Mouse (Mus musculus) liver, embryonic 14.5 days (tissue): Measurements from ENCODE around the gene Gm4846. TPM values are rescaled to one million over a fixed set of nuclear protein-coding genes. Genes with fewer than 3 reads are reported as not detected.

Experiments
- ATAC-seq: fragments of 200-750 bp; cut with Nextera tagmentation; 2 replicates; pipeline ENCODE4 v1.8.0; 2017; ENCODE audit warnings: moderate number of reproducible peaks, mild to moderate bottlenecking, moderate library complexity; ENCODE audit not compliant: insufficient read depth
- DNase-seq, 3 experiments: peaks; one replicate each; pipeline ENCODE4 v3.0.0-alpha.2; 2012 to 2013; ENCODE audit warnings: low read depth in 3 of 3, low spot score in 3 of 3
- H3K27ac ChIP-seq: fragments of 300-500 bp; sonication (generic); 2 replicates; pipeline ENCODE4 v1.5.1; 2014; ENCODE audit warnings: moderate library complexity, mild to moderate bottlenecking, control low read depth, inconsistent platforms
- H3K27me3 ChIP-seq: fragments of 300-500 bp; sonication (generic); 2 replicates; pipeline ENCODE4 v1.6.1; 2014; ENCODE audit warnings: mild to moderate bottlenecking, low read length, moderate library complexity; ENCODE audit not compliant: control insufficient read depth, insufficient read depth
- H3K36me3 ChIP-seq: fragments of 300-500 bp; sonication (generic); replicated peaks from 2 replicates; pipeline ENCODE4 v1.6.1; 2014; ENCODE audit warnings: low read depth; ENCODE audit not compliant: control insufficient read depth, insufficient read depth
- H3K4me1 ChIP-seq, 2 experiments: fragments of 200-500 bp in 1 of 2; fragments of 300-500 bp in 1 of 2; sonication (generic) in 1 of 2; replicated peaks; 2 replicates each; pipeline ENCODE4 v1.6.1; 2012 to 2014; ENCODE audit warnings: antibody characterized with exemption in 1 of 2, inconsistent platforms in 1 of 2, low read length in 1 of 2; ENCODE audit not compliant: control insufficient read depth in 2 of 2, insufficient read depth in 2 of 2
- H3K4me2 ChIP-seq: fragments of 300-500 bp; sonication (generic); 2 replicates; pipeline ENCODE4 v1.6.1; 2014; ENCODE audit warnings: low read depth, mild to moderate bottlenecking, control low read depth, moderate library complexity
- H3K4me3 ChIP-seq, 2 experiments: fragments of 200-500 bp in 1 of 2; fragments of 300-500 bp in 1 of 2; sonication (generic) in 1 of 2; 2 replicates each; pipeline ENCODE4 v1.5.1; 2012 to 2014; ENCODE audit warnings: low read depth in 2 of 2, low read length in 2 of 2, mild to moderate bottlenecking in 2 of 2, control low read depth in 1 of 2, inconsistent platforms in 1 of 2, moderate library complexity in 1 of 2; ENCODE audit not compliant: insufficient read depth in 1 of 2
- H3K9ac ChIP-seq: fragments of 300-500 bp; sonication (generic); replicated peaks from 2 replicates; pipeline ENCODE4 v1.6.1; 2014; ENCODE audit warnings: mild to moderate bottlenecking, control low read depth, moderate library complexity
- H3K9me3 ChIP-seq: fragments of 300-500 bp; sonication (generic); 2 replicates; pipeline ENCODE4 v1.6.1; 2016; ENCODE audit warnings: low read length, mixed read lengths; ENCODE audit not compliant: control insufficient read depth
- CTCF ChIP-seq: IDR thresholded peaks from 2 replicates; pipeline ENCODE4 v1.5.1; 2016; ENCODE audit warnings: antibody characterized with exemption, low read depth, control low read depth
- EP300 ChIP-seq: IDR thresholded peaks from 2 replicates; pipeline ENCODE4 v1.6.1; 2016; ENCODE audit warnings: antibody characterized with exemption, low read depth
- WGBS: fragments of 180-500 bp; shearing (Covaris S2); extraction: QIAGEN DNeasy Blood & Tissue Kit; methylation state at CpG from one replicate; pipeline ENCODE4 v1.1.7; 2014; ENCODE audit not compliant: insufficient replicate concordance; 5-methylcytosine and 5-hydroxymethylcytosine counted together
- polyA plus RNA-seq, 2 experiments: library from polyadenylated mRNA; depleted of rRNA in 1 of 2; stranded (reverse) in 1 of 2; unstranded in 1 of 2; fragments of >200 nt; fragmentation: Nextera tagmentation in 1 of 2; extraction: Ambion mirVana in 1 of 2; gene quantifications; 2 replicates each; pipeline versions ENCODE4 v1.2.1 to v1.2.3; 2012 to 2014

Gm4846 gene
- polyA plus RNA-seq, 2 experiments, result not detected

- H3K9me3 ChIP-seq, result no peaks in the 10 kb centered on the region
- no peak overlapping the region for H3K9ac ChIP-seq
- no peaks in the 10 kb centered on the region for H3K4me1 ChIP-seq
- 48% methylated on average over 2 of the region's 2 CpGs for WGBS
- no peaks in the 10 kb centered on the region for H3K36me3 ChIP-seq
- no peak overlapping the region for H3K4me2 ChIP-seq
- H3K27ac ChIP-seq, result no peak overlapping the region
- H3K4me3 ChIP-seq, result no peak overlapping the region
- no peak for TF ChIP-seq CTCF
- no peak for TF ChIP-seq EP300
- no peak for DNase-seq
- no peak for ATAC-seq
- no peaks in the 10 kb centered on the region for H3K27me3 ChIP-seq
Measured at GRCm38 (mm10) chr1:166479503-166479902, 17.9 kb downstream of the Gm4846 start.

- no peak overlapping the region for H3K4me2 ChIP-seq
- no peak overlapping the region for H3K27ac ChIP-seq
- no peaks in the 10 kb centered on the region for H3K9me3 ChIP-seq
- 71% methylated on average over 3 of the region's 3 CpGs for WGBS
- H3K4me3 ChIP-seq, result no peak overlapping the region
- TF ChIP-seq CTCF (no peak), EP300 (no peak)
- no peaks in the 10 kb centered on the region for H3K36me3 ChIP-seq
- no peak for DNase-seq
- no peaks in the 10 kb centered on the region for H3K4me1 ChIP-seq
- no peak overlapping the region for H3K9ac ChIP-seq
- ATAC-seq, result no peak
- H3K27me3 ChIP-seq, result no peaks in the 10 kb centered on the region
Measured at GRCm38 (mm10) chr1:166467172-166467571, 30.2 kb downstream of the Gm4846 start.

GRCm38 (mm10) chr1:166462544-166462943, 34.8 kb downstream of the Gm4846 start:
- Histone ChIP-seq H3K9ac (no peak overlapping the region), H3K9me3 (no peaks in the 10 kb centered on the region), H3K36me3 (no peaks in the 10 kb centered on the region), H3K4me1 (no peaks in the 10 kb centered on the region), H3K4me2 (no peak overlapping the region), H3K27me3 (no peaks in the 10 kb centered on the region), H3K4me3 (no peak overlapping the region), H3K27ac (no peak overlapping the region)
- TF ChIP-seq CTCF, result no peak
- TF ChIP-seq EP300, result no peak
- WGBS, result 62% methylated on average over 4 of the region's 4 CpGs
- no peak for ATAC-seq
- no peak for DNase-seq

- no peak overlapping the region for H3K9ac ChIP-seq
- TF ChIP-seq EP300 (no peak), CTCF (no peak)
- 60% methylated on average over 3 of the region's 3 CpGs for WGBS
- no peaks in the 10 kb centered on the region for H3K9me3 ChIP-seq
- no peaks in the 10 kb centered on the region for H3K27me3 ChIP-seq
- ATAC-seq, result no peak
- H3K27ac ChIP-seq, result no peak overlapping the region
- no peaks in the 10 kb centered on the region for H3K4me1 ChIP-seq
- no peaks in the 10 kb centered on the region for H3K36me3 ChIP-seq
- H3K4me2 ChIP-seq, result no peak overlapping the region
- no peak overlapping the region for H3K4me3 ChIP-seq
- DNase-seq, result no peak
Measured at GRCm38 (mm10) chr1:166441992-166442391, 55.4 kb downstream of the Gm4846 start.

- TF ChIP-seq CTCF (no peak), EP300 (no peak)
- Histone ChIP-seq H3K9ac (no peak overlapping the region), H3K4me3 (no peak overlapping the region), H3K27me3 (no peaks in the 10 kb centered on the region), H3K4me1 (no peaks in the 10 kb centered on the region), H3K9me3 (no peaks in the 10 kb centered on the region), H3K4me2 (no peak overlapping the region), H3K36me3 (no peaks in the 10 kb centered on the region), H3K27ac (no peak overlapping the region)
- no peak for ATAC-seq
- 46% methylated on average over 6 of the region's 6 CpGs for WGBS
- DNase-seq, result no peak
Measured at GRCm38 (mm10) chr1:166439426-166439825, 58.0 kb downstream of the Gm4846 start.

Other genes with a start within 250 kb of the Gm4846 start
- gene Ildr2, start 243.4 kb downstream of the Gm4846 start, polyA plus RNA-seq (2012; rRNA removed), result 0.03 TPM in 2 replicates
- not detected in 2 replicates for gene Ildr2, start 243.4 kb downstream of the Gm4846 start, polyA plus RNA-seq (2014; fragmentation: Nextera tagmentation; extraction: Ambion mirVana)
- 11.0 and 13.7 TPM in 2 replicates for gene Tada1, start 118.5 kb downstream of the Gm4846 start, polyA plus RNA-seq (2012; rRNA removed)
- gene Tada1, start 118.5 kb downstream of the Gm4846 start, polyA plus RNA-seq (2014; fragmentation: Nextera tagmentation; extraction: Ambion mirVana), result 21.7 and 23.0 TPM in 2 replicates
- 0.71 and 1.1 TPM in 2 replicates for gene Pogk, start 87.7 kb downstream of the Gm4846 start, polyA plus RNA-seq (2012; rRNA removed)
- 0.61 and 0.63 TPM in 2 replicates for gene Pogk, start 87.7 kb downstream of the Gm4846 start, polyA plus RNA-seq (2014; fragmentation: Nextera tagmentation; extraction: Ambion mirVana)
- gene Gm4847, start 150.1 kb upstream of the Gm4846 start, polyA plus RNA-seq (2012; rRNA removed), result not detected in 2 replicates
- gene Gm4847, start 150.1 kb upstream of the Gm4846 start, polyA plus RNA-seq (2014; fragmentation: Nextera tagmentation; extraction: Ambion mirVana), result not detected in 2 replicates
- not detected in 2 replicates for gene Fmo9, start 184.3 kb upstream of the Gm4846 start, polyA plus RNA-seq (2012; rRNA removed)
- gene Fmo9, start 184.3 kb upstream of the Gm4846 start, polyA plus RNA-seq (2014; fragmentation: Nextera tagmentation; extraction: Ambion mirVana), result not detected in 2 replicates